Mouse (Mus musculus) adrenal gland, adult 8-10 months (tissue): ENCODE measurements around the gene Gm7168. TPM values are rescaled to one million over a fixed set of nuclear protein-coding genes. Genes with fewer than 3 reads are reported as not detected.

Experiments used
- total RNA-seq, 4 experiments: library from RNA; stranded (reverse); gene quantifications; 2 replicates each; pipeline ENCODE4 v1.2.4; 2022

Gm7168 gene
- total RNA-seq, 4 experiments from 2014 or later = not detected

Other genes with a start within 250 kb of the Gm7168 start
- gene Afdn, start 187.8 kb upstream of the Gm7168 start, total RNA-seq = 100 to 1,000 TPM in 1 of 4 experiments, 10 to 100 TPM in 3; 67.5 to 117 (median 80.3) TPM
- gene Tcte2, start 186.5 kb upstream of the Gm7168 start, total RNA-seq = 10 to 100 TPM in 2 of 4 experiments, 1 to 10 TPM in 2; 4.6 to 10.7 (median 7.6) TPM
- not detected for gene Gm7356, start 55.3 kb downstream of the Gm7168 start, total RNA-seq
- not detected for gene Gm7358, start 111.2 kb downstream of the Gm7168 start, total RNA-seq